Mouse (Mus musculus): ENCODE data around the gene Cyp2w1.

DNA sequence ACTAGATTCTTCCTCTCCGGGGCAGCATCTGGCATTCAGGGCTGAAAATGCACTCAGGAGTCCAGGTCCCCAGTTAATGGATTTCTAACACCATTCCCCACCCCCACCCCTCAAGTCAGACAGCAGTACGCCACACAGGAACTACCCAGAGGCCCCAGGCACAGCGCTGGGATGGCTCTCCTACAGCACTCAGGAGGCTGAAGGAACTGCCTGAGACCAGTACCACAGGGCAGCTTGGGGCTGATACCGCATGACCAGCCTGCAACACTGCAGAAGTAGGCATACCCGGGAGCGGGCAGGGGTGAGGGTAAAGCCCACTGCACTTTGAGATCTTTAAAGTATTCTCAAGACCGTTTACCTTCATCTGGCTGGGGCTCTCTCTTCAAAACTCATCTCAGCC, 53.1 kb downstream of the Cyp2w1 start:
- TF ChIP-seq CTCF (IDR thresholded peaks at IDR 0.05; ENCODE audit: extremely low read depth, insufficient read depth, low read length) (no peak), POLR2A (IDR thresholded peaks at IDR 0.05; ENCODE audit: extremely low read depth, insufficient read depth, low read length) (no peak)

Data from cortical plate, adult 2 months (tissue).